Mouse (Mus musculus) splenic B cell, adult 2 months (primary cell): ENCODE data around the gene Gm20883.
"Not testable (repeated sequence)": the region's sequence is repeated elsewhere in the genome, so short reads cannot be mapped to it uniquely, and the experiment has no call there.

Experiments used
- DNase-seq: peaks from one replicate; pipeline ENCODE4 v3.0.0-alpha.2; 2011; ENCODE audit warnings: low read depth, low spot score
- H3K27me3 ChIP-seq: 2 replicates; pipeline ENCODE4 v1.6.1; 2012; ENCODE audit warnings: mild to moderate bottlenecking, low read length, moderate library complexity, mixed read lengths; ENCODE audit not compliant: control insufficient read depth, poor library complexity, insufficient read depth, severe bottlenecking
- H3K36me3 ChIP-seq: 2 replicates; pipeline ENCODE4 v1.6.1; 2012; ENCODE audit warnings: mild to moderate bottlenecking, low read length, moderate library complexity, mixed read lengths; ENCODE audit not compliant: control insufficient read depth, poor library complexity, insufficient read depth, severe bottlenecking

Gm20883 gene

DNA sequence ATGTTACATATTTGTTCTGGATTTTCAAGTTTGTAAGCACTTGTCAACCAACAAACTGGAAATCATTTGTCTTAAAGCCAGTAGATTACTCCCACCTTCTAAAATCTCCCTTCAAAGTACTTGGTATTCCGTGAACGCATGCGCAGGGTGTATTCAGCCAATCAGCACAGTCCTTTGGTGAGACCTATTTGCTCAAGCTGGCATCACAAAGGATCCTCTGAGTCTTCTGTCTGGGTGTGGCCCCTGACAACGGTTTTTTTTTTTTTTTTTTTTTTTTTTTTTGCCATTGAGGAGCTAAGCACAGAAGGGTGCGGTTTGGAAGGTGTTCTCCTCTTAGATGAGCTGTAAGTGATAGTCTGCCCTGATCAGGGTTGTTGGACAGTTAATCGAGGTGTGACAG, at the start of gene Gm20883:
Gene Gm20883 (plus strand): TSS at position 301 of the 400 bp plus-strand sequence.
- DNase-seq, H3K36me3 ChIP-seq, H3K27me3 ChIP-seq: not testable (repeated sequence)
